ENCODE assay signal across 11 mouse cellular contexts in the genomic region with DNA sequence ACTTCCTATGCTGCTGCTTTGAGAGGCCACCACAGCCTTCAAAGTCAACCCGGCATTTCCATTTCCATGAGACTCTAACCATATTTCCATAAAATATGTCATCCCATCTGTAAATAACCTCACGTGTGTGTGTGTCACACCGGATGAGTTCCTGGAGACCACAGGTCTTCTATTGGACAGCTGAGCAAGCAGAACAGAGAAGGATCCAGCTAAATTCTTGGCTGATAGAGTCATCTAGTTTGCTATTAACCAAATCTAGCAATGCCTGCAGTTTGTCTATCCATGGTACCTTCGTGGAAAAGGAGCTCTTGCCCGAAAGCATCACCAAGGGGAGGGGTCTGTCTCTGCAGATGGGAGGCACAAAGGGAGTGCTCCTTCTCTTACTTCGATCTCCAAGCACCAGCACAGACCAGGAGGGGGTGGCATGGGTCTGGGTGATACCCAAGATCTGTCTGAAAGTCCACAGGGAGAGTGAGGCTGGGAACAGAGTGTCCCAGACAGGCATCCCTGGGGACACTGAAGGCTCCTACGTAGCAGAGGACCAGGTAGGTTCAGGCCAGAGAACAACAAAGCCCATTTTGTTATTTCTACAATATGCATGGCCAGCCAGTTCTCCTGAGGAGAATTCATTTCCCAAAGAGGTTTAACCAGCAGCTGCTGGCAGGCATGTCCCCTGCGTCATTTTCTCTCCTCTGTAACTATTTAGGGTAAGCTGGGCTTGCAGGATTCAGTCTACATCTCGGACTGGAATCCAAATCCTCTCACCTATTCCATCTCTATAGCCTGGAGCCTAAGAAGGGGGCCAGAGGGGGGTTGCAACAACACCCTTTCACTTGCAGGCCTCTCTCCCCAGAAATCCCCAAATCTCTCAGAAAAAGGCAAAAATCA. TPM values are rescaled to one million over a fixed set of nuclear protein-coding genes. Genes with fewer than 3 reads are reported as not detected.
DNase-seq lines count a peak whose midpoint lies in the region; ATAC-seq and TF ChIP-seq lines count a peak whose summit lies in the region.
"Had no signal": no experiment of that assay in that cellular context is flagged by ENCODE, and none has a peak within 500 bp of the region (broad histone marks: within the 10 kb centered on the region; RNA-seq: fewer than 3 reads in every experiment).

No protein-coding gene starts in this region.

- CTCF ChIA-PET in Patski (lab: Charles Lee) = interaction anchor here (0.9 to 1.0 kb wide), 2 partner anchors 13 to 63 kb away, joined by 3 read pairs; no protein-coding TSS in a partner anchor

- no peak for TF ChIP-seq CTCF in Patski (IDR thresholded peaks at IDR 0.05)

- peak; percentile 77 for ATAC-seq in frontal cortex, adult (ENCODE audit: low TSS enrichment)
- ATAC-seq in Patski = peak; percentile 69
- ATAC-seq: liver, embryonic 12.5 days had no signal

- in situ Hi-C loops in Patski (cut with MboI; ENCODE audit: low pct_unique_long_range_greater_than_20kb) = no loop called here

- H3K27me3 ChIP-seq in Patski = no peaks in the 10 kb centered on the region
- H3K27me3 ChIP-seq: heart, embryonic 13.5 days; liver, embryonic 12.5 days had no signal

- POLR2A ChIA-PET in Patski (lab: Charles Lee) = no interaction called here

- DNase-seq in frontal cortex, postnatal 25 days (ENCODE audit: low spot score in 2 of 2) = no peak
- peak; percentile 4 for DNase-seq in lung, postnatal 10 days
- no peak for DNase-seq in lung, postnatal 4 days
- DNase-seq in Patski (ENCODE audit: low read depth, low spot score) = peak; percentile 68
- DNase-seq in kidney, postnatal 36 days = peak; percentile 41 to 57
- DNase-seq in layer of hippocampus, adult 8-10 months (ENCODE audit: low spot score in 2 of 2) = no peak
- DNase-seq in urinary bladder, adult 18-20 months (ENCODE audit: low spot score in 2 of 2) = no peak
- DNase-seq: layer of hippocampus, adult 9-11 months had no signal

RNA-seq across cellular contexts. Expression of a gene that starts 25.2 kb away (rescaled TPM):
- polyA plus RNA-seq in Patski (2021) = 5.6 TPM
- 10 to 100 TPM; 26.8 to 32.8 (median 29.8) TPM for total RNA-seq in layer of hippocampus, adult 8-10 months (2022)

RNA-seq across cellular contexts. Expression of a gene that starts 46.8 kb away (rescaled TPM):
- 3.9 TPM for polyA plus RNA-seq in Patski (2021)
- 10 to 100 TPM; 18.4 to 19.5 (median 18.9) TPM for total RNA-seq in layer of hippocampus, adult 8-10 months (2022)

Comparison
In these comparisons a context has a peak if more than half of its experiments do, and no peak if none do; other contexts are left out.
1. DNase-seq: peak in lung, postnatal 10 days (single experiment), Patski (single experiment) and kidney, postnatal 36 days (2 of 2); none in frontal cortex, postnatal 25 days (0 of 2), lung, postnatal 4 days (0 of 2), layer of hippocampus, adult 8-10 months (0 of 2) and urinary bladder, adult 18-20 months (0 of 2).